Mouse (Mus musculus) ES-Bruce4 (cell line): ENCODE data around the gene Ttll6. TPM values are rescaled to one million over a fixed set of nuclear protein-coding genes. Genes with fewer than 3 reads are reported as not detected.

Experiments used
- H3K27ac ChIP-seq: 2 replicates; pipeline ENCODE4 v1.5.1; 2012; ENCODE audit warnings: low read length, inconsistent platforms; ENCODE audit not compliant: insufficient read depth
- H3K27me3 ChIP-seq: 2 replicates; pipeline ENCODE4 v1.6.1; 2012; ENCODE audit warnings: mild to moderate bottlenecking, low read length, inconsistent platforms; ENCODE audit not compliant: control insufficient read depth, poor library complexity, insufficient read depth, severe bottlenecking
- H3K36me3 ChIP-seq: 2 replicates; pipeline ENCODE4 v1.6.1; 2012; ENCODE audit warnings: inconsistent platforms, mild to moderate bottlenecking, low read length, moderate library complexity; ENCODE audit not compliant: control insufficient read depth, poor library complexity, insufficient read depth, severe bottlenecking
- H3K4me1 ChIP-seq: one replicate; pipeline ENCODE4 v1.8.1; 2011; ENCODE audit warnings: low read length; ENCODE audit not compliant: control insufficient read depth, insufficient read depth
- H3K4me3 ChIP-seq: 2 replicates; pipeline ENCODE4 v1.5.1; 2011; ENCODE audit warnings: low read depth, mild to moderate bottlenecking, low read length
- H3K9ac ChIP-seq: 2 replicates; pipeline ENCODE4 v1.6.1; 2012; ENCODE audit warnings: low read depth, mild to moderate bottlenecking, inconsistent platforms; ENCODE audit not compliant: poor library complexity, severe bottlenecking
- H3K9me3 ChIP-seq: replicated peaks from 2 replicates; pipeline ENCODE4 v1.6.1; 2012; ENCODE audit warnings: mild to moderate bottlenecking, low read length, inconsistent platforms; ENCODE audit not compliant: control insufficient read depth, poor library complexity, insufficient read depth, severe bottlenecking
- CTCF ChIP-seq: IDR thresholded peaks from one replicate; pipeline ENCODE4 v1.8.1; 2011; ENCODE audit warnings: low read depth, low read length
- EP300 ChIP-seq: IDR thresholded peaks from 2 replicates; pipeline ENCODE4 v1.6.1; 2011; ENCODE audit warnings: low read depth, low read length; ENCODE audit not compliant: insufficient read depth
- POLR2A ChIP-seq: IDR thresholded peaks from one replicate; pipeline ENCODE4 v1.8.1; 2011; ENCODE audit warnings: low read length; ENCODE audit not compliant: insufficient read depth
- polyA plus RNA-seq: library from polyadenylated mRNA; stranded (reverse); fragments of >200 nt; gene quantifications from 2 replicates; pipeline ENCODE4 v1.2.4, GENCODE M21; 2011; ENCODE audit warnings: low read depth; ENCODE audit not compliant: missing spikeins, insufficient read depth, insufficient read length

Gene Ttll6
- polyA plus RNA-seq, 1 experiment = 6.9 TPM

- no peaks in the 10 kb centered on the region for H3K36me3 ChIP-seq
- H3K9ac ChIP-seq = no peak overlapping the region
- H3K4me1 ChIP-seq = peaks cover 3% of the 10 kb centered on the region
- peaks cover 45% of the 10 kb centered on the region for H3K27me3 ChIP-seq
- TF ChIP-seq EP300 (no peak), POLR2A (no peak), CTCF (no peak)
- no peak overlapping the region for H3K27ac ChIP-seq
- H3K9me3 ChIP-seq = no peaks in the 10 kb centered on the region
- peak overlapping the region; percentile 2; the same call in 1 of the 2 replicates for H3K4me3 ChIP-seq
Observed at GRCm38 (mm10) chr11:96172511-96173287, 39.1 kb downstream of the Ttll6 start.

GRCm38 (mm10) chr11:96173288-96173840 is 39.8 kb downstream of the Ttll6 start:
- no peaks in the 10 kb centered on the region for H3K36me3 ChIP-seq
- peak overlapping the region; percentile 2; the same call in 1 of the 2 replicates for H3K4me3 ChIP-seq
- H3K27ac ChIP-seq = no peak overlapping the region
- peaks cover 51% of the 10 kb centered on the region for H3K27me3 ChIP-seq
- H3K4me1 ChIP-seq = peaks cover 3% of the 10 kb centered on the region
- H3K9ac ChIP-seq = no peak overlapping the region
- H3K9me3 ChIP-seq = no peaks in the 10 kb centered on the region
- TF ChIP-seq EP300 = no peak
- no peak for TF ChIP-seq CTCF
- TF ChIP-seq POLR2A = no peak

DNA sequence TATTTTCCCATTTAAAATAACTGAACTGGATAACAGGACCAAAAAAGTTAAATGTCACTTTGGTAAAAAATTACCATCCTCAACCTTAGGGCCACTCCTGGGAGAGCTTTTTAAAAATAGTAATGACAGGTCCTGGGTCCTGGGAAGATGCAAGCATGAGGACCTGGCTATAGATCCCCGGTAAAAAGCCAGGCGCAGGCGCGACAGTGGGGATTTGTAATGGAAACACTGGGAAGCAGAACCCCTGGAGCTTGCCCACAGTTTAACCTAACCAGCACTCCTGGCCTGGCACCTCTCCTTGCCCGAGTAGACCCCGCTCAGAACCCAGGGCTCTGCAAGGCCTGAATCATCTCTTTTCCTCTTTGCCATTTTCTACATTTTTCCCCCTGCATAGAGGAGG is 41.3 kb downstream of the Ttll6 start:
- peaks cover 3% of the 10 kb centered on the region for H3K4me1 ChIP-seq
- no peak overlapping the region for H3K4me3 ChIP-seq
- H3K9ac ChIP-seq = no peak overlapping the region
- no peaks in the 10 kb centered on the region for H3K36me3 ChIP-seq
- H3K27ac ChIP-seq = no peak overlapping the region
- TF ChIP-seq EP300 = no peak
- TF ChIP-seq POLR2A = no peak
- TF ChIP-seq CTCF = no peak
- H3K9me3 ChIP-seq = no peaks in the 10 kb centered on the region
- H3K27me3 ChIP-seq = peaks cover 59% of the 10 kb centered on the region

DNA sequence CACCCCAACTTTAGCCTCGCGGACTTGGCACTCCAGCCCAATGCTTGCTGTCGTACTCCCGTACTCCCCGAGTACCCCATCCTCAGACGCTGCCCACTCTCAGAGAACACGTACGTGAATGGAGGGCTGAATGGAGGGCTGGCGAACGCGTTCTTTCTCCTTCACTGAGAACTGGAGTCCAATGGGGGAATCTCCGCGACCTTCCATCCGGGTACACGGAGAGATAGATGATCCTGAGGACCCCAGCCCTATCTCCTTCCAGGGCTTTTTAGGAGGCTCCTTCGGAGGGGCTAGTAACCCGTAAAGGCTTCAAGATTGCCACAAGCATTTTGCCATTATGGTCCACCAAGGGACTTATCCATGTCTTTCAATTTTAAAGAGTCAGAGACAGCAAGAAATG is 41.9 kb downstream of the Ttll6 start:
- H3K27me3 ChIP-seq = peaks cover 59% of the 10 kb centered on the region
- H3K36me3 ChIP-seq = no peaks in the 10 kb centered on the region
- no peak overlapping the region for H3K27ac ChIP-seq
- peaks cover 3% of the 10 kb centered on the region for H3K4me1 ChIP-seq
- H3K9ac ChIP-seq = no peak overlapping the region
- TF ChIP-seq POLR2A = no peak
- TF ChIP-seq EP300 = no peak
- no peak for TF ChIP-seq CTCF
- no peaks in the 10 kb centered on the region for H3K9me3 ChIP-seq
- H3K4me3 ChIP-seq = no peak overlapping the region

DNA sequence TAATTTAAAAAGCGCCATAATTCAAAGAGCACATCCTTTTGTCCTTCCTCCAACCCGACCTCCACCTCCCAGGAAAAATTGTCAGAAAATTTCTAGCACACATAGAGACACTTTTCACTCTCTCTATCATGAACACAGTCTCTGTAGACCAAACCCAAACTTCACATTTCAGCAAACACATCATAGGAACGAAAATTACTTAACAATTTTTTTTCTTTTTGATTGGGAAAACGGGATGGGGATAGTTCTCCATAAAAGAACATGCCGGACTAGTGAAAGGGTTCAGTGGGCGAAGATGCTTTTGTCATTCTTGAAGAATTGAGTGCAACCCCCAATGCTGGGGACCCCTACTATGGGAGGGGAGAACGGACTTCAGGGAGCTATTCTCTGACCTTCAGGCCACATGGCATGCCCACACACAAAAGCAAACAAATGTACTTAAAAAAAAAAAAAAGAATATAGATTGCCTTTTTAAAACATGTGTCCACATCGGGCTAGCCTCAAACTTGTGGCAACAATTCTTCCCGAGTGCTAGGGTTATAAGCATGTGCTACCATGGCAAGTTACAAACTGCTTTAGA is 42.5 kb downstream of the Ttll6 start:
- Histone ChIP-seq H3K27me3 (peaks cover 62% of the 10 kb centered on the region), H3K9me3 (no peaks in the 10 kb centered on the region), H3K9ac (no peak overlapping the region), H3K4me3 (no peak overlapping the region), H3K36me3 (no peaks in the 10 kb centered on the region), H3K4me1 (peaks cover 2% of the 10 kb centered on the region), H3K27ac (no peak overlapping the region)
- TF ChIP-seq EP300 = no peak
- TF ChIP-seq CTCF = no peak
- no peak for TF ChIP-seq POLR2A

- H3K27me3 ChIP-seq = peaks cover 60% of the 10 kb centered on the region
- no peak overlapping the region for H3K27ac ChIP-seq
- no peak overlapping the region for H3K4me3 ChIP-seq
- no peak for TF ChIP-seq EP300
- no peak for TF ChIP-seq POLR2A
- no peak for TF ChIP-seq CTCF
- no peaks in the 10 kb centered on the region for H3K9me3 ChIP-seq
- peaks cover 1% of the 10 kb centered on the region for H3K4me1 ChIP-seq
- H3K36me3 ChIP-seq = no peaks in the 10 kb centered on the region
- H3K9ac ChIP-seq = no peak overlapping the region
Observed at GRCm38 (mm10) chr11:96176841-96177240, 43.3 kb downstream of the Ttll6 start.
